Mouse (Mus musculus): ENCODE data around the gene 1700028K03Rik.

The 1700028K03Rik gene

DNA sequence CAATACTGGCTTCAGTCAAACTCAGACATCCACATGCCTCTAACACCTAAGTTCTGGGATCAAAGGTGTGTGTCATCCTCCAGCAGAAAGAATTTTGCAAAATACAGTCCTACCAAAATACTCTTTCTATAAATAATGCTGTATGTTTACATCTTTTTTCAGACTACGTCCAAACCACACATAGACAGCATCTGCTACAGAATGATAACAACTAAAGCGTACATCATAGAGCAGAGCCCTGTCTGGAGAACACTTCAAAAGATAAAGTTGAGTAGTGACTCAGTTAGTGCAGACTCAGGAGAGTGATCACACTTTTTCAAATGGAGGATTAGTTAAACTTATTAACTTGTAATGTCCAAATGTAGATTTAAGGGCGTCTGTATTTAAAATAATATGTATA is 13.4 kb downstream of the 1700028K03Rik start:
- DNase-seq, result no peak

DNA sequence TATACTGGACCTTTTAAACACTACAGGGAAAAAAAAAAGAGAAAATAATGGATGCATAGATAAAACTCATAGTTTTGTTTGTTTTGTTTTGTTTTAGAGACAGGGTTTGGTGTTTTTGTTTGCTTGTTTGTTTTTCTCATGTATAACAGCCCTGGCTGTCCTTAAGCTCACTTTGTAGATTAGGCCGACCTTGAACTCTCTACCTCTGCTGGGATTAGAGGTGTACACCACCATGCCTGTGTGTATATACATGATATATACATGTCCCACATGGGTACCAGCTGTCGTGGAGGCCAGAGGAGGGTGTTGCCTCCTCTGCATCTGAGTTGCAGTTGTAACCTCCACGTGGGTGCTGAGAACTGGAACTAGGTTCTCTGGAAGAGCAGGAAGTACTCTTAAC is 13.9 kb downstream of the 1700028K03Rik start:
- no peak for DNase-seq

GRCm38 (mm10) chr5:107554336-107554735 is 19.8 kb downstream of the 1700028K03Rik start:
- no peak for DNase-seq

GRCm38 (mm10) chr5:107556969-107557368 is 22.5 kb downstream of the 1700028K03Rik start:
- DNase-seq, result no peak

DNA sequence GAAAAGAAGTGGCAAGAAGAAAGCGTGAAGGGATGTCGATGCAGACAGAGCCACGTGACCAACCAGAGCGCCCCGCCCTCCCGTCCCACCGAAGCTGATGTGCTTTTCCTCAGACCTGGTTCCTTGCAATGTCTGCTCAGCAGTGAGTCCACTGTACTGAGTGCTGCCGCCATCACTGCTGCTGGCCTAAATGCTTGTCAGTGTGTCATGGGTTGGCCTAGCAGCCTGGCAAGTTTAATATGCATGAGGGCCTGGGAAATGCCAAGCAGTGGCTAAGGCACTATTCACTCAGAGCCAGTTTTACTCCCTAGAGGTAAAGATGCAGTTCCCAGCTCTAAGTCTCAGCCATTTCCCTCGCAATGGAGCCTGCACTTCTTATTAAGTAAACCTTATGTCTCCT is 34.6 kb downstream of the 1700028K03Rik start:
- no peak for DNase-seq

- peak; percentile 89 to 91 for DNase-seq
Measured at GRCm38 (mm10) chr5:107597301-107598077, 63.0 kb downstream of the 1700028K03Rik start, which contains the start of the genes Rpap2 and Glmn. Gene Rpap2 (plus strand): TSS chr5:107597373. Gene Glmn (minus strand): TSS chr5:107597888.

DNA sequence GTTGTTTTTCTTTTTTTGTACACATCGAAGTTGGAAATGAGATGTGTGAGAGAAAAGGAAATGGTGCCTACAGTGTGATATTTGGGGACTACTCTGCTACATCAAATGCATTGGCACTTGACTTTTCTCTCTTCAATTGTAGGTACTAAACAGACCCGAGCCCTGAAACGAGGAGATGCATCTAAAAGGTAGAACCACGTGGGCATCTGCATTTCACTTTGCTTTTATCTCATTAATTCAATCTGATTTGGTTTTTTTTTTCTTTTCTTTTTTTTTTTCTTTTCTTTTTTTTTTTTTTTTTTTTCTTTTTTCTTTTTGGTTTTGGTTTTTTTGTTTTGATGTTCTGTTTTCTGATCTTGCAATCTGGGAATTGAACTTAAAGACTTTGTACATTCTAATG is 63.9 kb downstream of the 1700028K03Rik start:
- DNase-seq, result no peak
